ENCODE assay signal across 13 mouse cellular contexts in the genomic region with DNA sequence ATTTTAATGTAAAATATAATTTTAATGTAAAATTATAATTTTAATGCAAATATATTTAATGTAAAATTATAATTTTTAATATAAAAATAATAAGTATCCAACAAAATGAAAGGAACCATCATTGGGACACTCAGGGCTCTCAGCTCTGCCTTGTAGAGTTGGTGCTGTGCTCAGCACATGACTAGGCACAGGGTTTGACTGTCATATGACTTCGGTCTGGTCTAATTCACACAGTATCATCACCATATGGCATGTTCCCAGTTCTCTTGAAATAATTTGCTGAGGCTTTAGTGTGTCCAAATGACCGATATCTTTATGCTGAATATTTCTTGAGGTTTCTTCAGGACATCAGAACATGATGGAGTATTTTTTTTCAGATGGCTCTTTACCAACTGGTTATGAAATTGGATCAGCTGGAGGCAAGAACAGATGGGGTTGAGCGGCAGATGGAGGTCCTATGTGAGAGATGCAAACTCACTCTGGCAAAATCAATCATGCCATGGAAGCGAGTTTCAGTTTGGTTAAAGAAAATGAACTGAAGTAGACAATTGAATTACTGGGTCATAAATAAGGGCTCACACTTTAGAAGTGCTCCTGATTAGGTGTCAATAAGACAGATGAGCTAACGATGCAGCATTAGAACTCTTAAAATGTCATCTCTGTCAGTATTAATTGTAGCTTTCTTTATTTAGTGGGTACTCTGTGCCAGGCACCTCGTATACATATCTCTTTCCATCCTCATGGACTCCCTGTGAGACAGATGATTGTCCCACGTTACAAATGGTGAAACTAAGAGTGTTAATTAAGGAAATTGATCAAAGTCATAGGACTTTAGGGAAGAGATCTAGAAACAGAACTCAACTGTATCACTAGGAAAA.
A peak's percentile ranks its signal among the peaks of the same experiment; 100 is the strongest.
DNase-seq lines count a peak whose midpoint lies in the region; ATAC-seq and TF ChIP-seq lines count a peak whose summit lies in the region.
"Had no signal": no experiment of that assay in that cellular context is flagged by ENCODE, and none has a peak within 500 bp of the region (broad histone marks: within the 10 kb centered on the region; RNA-seq: fewer than 3 reads in every experiment).

No protein-coding gene starts in this region.

- 50% methylated on average over 7 of the region's 7 CpGs for WGBS in neural tube, embryonic 12.5 days
- 47% methylated on average over 7 of the region's 7 CpGs for WGBS in neural tube, embryonic 15.5 days
- 59% methylated on average over 7 of the region's 7 CpGs for WGBS in hindbrain, embryonic 13.5 days
- WGBS in intestine, postnatal 0 days, result 68% methylated on average over 7 of the region's 7 CpGs
- WGBS in liver, embryonic 12.5 days (ENCODE audit: insufficient replicate concordance), result 59% methylated on average over 7 of the region's 7 CpGs

- peak; percentile 30 to 62 for DNase-seq in left cerebral cortex, adult 9 months (ENCODE audit: low spot score in 2 of 2)
- DNase-seq in gastrocnemius, postnatal 14 days, result no peak
- DNase-seq in spleen, postnatal 10 days (ENCODE audit: low spot score in 2 of 2), result no peak

- H3K4me1 ChIP-seq in neural tube, embryonic 12.5 days, result no peaks in the 10 kb centered on the region
- no peaks in the 10 kb centered on the region for H3K4me1 ChIP-seq in neural tube, embryonic 15.5 days
- no peaks in the 10 kb centered on the region for H3K4me1 ChIP-seq in hindbrain, embryonic 13.5 days (replicated peaks)
- H3K4me1 ChIP-seq in intestine, postnatal 0 days (replicated peaks; ENCODE audit: control insufficient read depth, insufficient read depth, low read length), result no peaks in the 10 kb centered on the region
- no peaks in the 10 kb centered on the region for H3K4me1 ChIP-seq in liver, embryonic 12.5 days
- H3K4me1 ChIP-seq: embryonic facial prominence, embryonic 12.5 days; heart, embryonic 13.5 days; stomach, embryonic 15.5 days had no signal

- intact Hi-C loops in gastrocnemius, postnatal 14 days (cut with DNase I; ENCODE audit: low total_unique reads), result no loop called here

- H3K9me3 ChIP-seq in neural tube, embryonic 12.5 days, result no peaks in the 10 kb centered on the region
- H3K9me3 ChIP-seq in neural tube, embryonic 15.5 days (replicated peaks), result no peaks in the 10 kb centered on the region
- no peaks in the 10 kb centered on the region for H3K9me3 ChIP-seq in hindbrain, embryonic 13.5 days
- H3K9me3 ChIP-seq in intestine, postnatal 0 days (ENCODE audit: control insufficient read depth), result no peaks in the 10 kb centered on the region
- H3K9me3 ChIP-seq in liver, embryonic 12.5 days (replicated peaks), result no peaks in the 10 kb centered on the region
- H3K9me3 ChIP-seq: embryonic facial prominence, embryonic 12.5 days; heart, embryonic 13.5 days; stomach, embryonic 15.5 days had no signal

- H3K27me3 ChIP-seq in neural tube, embryonic 12.5 days (replicated peaks), result no peaks in the 10 kb centered on the region
- H3K27me3 ChIP-seq in neural tube, embryonic 15.5 days (replicated peaks), result no peaks in the 10 kb centered on the region
- no peaks in the 10 kb centered on the region for H3K27me3 ChIP-seq in hindbrain, embryonic 13.5 days
- H3K27me3 ChIP-seq in intestine, postnatal 0 days (replicated peaks; ENCODE audit: control insufficient read depth, insufficient read depth, low read length), result no peaks in the 10 kb centered on the region
- no peaks in the 10 kb centered on the region for H3K27me3 ChIP-seq in liver, embryonic 12.5 days (replicated peaks)
- H3K27me3 ChIP-seq: embryonic facial prominence, embryonic 12.5 days; heart, embryonic 13.5 days; stomach, embryonic 15.5 days had no signal

- no peaks in the 10 kb centered on the region for H3K36me3 ChIP-seq in neural tube, embryonic 12.5 days
- no peaks in the 10 kb centered on the region for H3K36me3 ChIP-seq in neural tube, embryonic 15.5 days
- no peaks in the 10 kb centered on the region for H3K36me3 ChIP-seq in hindbrain, embryonic 13.5 days
- H3K36me3 ChIP-seq in intestine, postnatal 0 days (ENCODE audit: control insufficient read depth, insufficient read depth), result no peaks in the 10 kb centered on the region
- H3K36me3 ChIP-seq in liver, embryonic 12.5 days, result no peaks in the 10 kb centered on the region
- H3K36me3 ChIP-seq: embryonic facial prominence, embryonic 12.5 days; heart, embryonic 13.5 days; stomach, embryonic 15.5 days had no signal

- no peak for TF ChIP-seq CTCF in intestine, postnatal 0 days (IDR thresholded peaks at IDR 0.05; ENCODE audit: low read depth)

- peak; percentile 25; the same call in 1 of the 2 replicates for ATAC-seq in neural tube, embryonic 12.5 days (ENCODE audit: low FRiP score, low read depth)
- ATAC-seq in neural tube, embryonic 15.5 days (ENCODE audit: low FRiP score), result no peak
- ATAC-seq in hindbrain, embryonic 13.5 days (ENCODE audit: low FRiP score), result peak; percentile 68; the same call in 1 of the 2 replicates
- ATAC-seq in intestine, postnatal 0 days, result no peak
- no peak for ATAC-seq in liver, embryonic 12.5 days
- ATAC-seq: CD4-positive, CD25-positive, alpha-beta regulatory T cell, adult 4 months had no signal

- H3K27ac ChIP-seq in neural tube, embryonic 12.5 days, result no peak overlapping the region
- no peak overlapping the region for H3K27ac ChIP-seq in neural tube, embryonic 15.5 days (replicated peaks)
- H3K27ac ChIP-seq in hindbrain, embryonic 13.5 days, result no peak overlapping the region
- H3K27ac ChIP-seq in intestine, postnatal 0 days (ENCODE audit: low read depth, low read length), result no peak overlapping the region
- no peak overlapping the region for H3K27ac ChIP-seq in liver, embryonic 12.5 days
- H3K27ac ChIP-seq: embryonic facial prominence, embryonic 12.5 days; heart, embryonic 13.5 days; kidney, postnatal 0 days; stomach, embryonic 15.5 days had no signal

- H3K4me2 ChIP-seq in neural tube, embryonic 12.5 days (replicated peaks), result no peak overlapping the region
- H3K4me2 ChIP-seq in neural tube, embryonic 15.5 days, result no peak overlapping the region
- no peak overlapping the region for H3K4me2 ChIP-seq in hindbrain, embryonic 13.5 days
- no peak overlapping the region for H3K4me2 ChIP-seq in intestine, postnatal 0 days (replicated peaks; ENCODE audit: low read depth)
- no peak overlapping the region for H3K4me2 ChIP-seq in liver, embryonic 12.5 days
- H3K4me2 ChIP-seq: embryonic facial prominence, embryonic 12.5 days; heart, embryonic 13.5 days; stomach, embryonic 15.5 days had no signal

- H3K9ac ChIP-seq in neural tube, embryonic 12.5 days, result no peak overlapping the region
- no peak overlapping the region for H3K9ac ChIP-seq in neural tube, embryonic 15.5 days (replicated peaks)
- no peak overlapping the region for H3K9ac ChIP-seq in hindbrain, embryonic 13.5 days
- H3K9ac ChIP-seq in intestine, postnatal 0 days (ENCODE audit: low read depth, low read length), result no peak overlapping the region
- H3K9ac ChIP-seq in liver, embryonic 12.5 days, result no peak overlapping the region
- H3K9ac ChIP-seq: embryonic facial prominence, embryonic 12.5 days; heart, embryonic 13.5 days; stomach, embryonic 15.5 days had no signal

- H3K4me3 ChIP-seq in neural tube, embryonic 12.5 days, result no peak overlapping the region
- H3K4me3 ChIP-seq in neural tube, embryonic 15.5 days (replicated peaks), result no peak overlapping the region
- H3K4me3 ChIP-seq in hindbrain, embryonic 13.5 days, result no peak overlapping the region
- H3K4me3 ChIP-seq in intestine, postnatal 0 days (ENCODE audit: low read depth, low read length), result no peak overlapping the region
- no peak overlapping the region for H3K4me3 ChIP-seq in liver, embryonic 12.5 days
- H3K4me3 ChIP-seq: embryonic facial prominence, embryonic 12.5 days; heart, embryonic 13.5 days; stomach, embryonic 15.5 days had no signal

Comparison
In these comparisons a context has a peak if more than half of its experiments do, and no peak if none do; other contexts are left out.
1. ATAC-seq: peak in neural tube, embryonic 12.5 days (single experiment) and hindbrain, embryonic 13.5 days (single experiment); none in neural tube, embryonic 15.5 days (single experiment), intestine, postnatal 0 days (single experiment) and liver, embryonic 12.5 days (single experiment).
2. DNase-seq: peak in left cerebral cortex, adult 9 months (2 of 2); none in gastrocnemius, postnatal 14 days (single experiment) and spleen, postnatal 10 days (0 of 2).